Mouse (Mus musculus) liver, embryonic 14.5 days (tissue): ENCODE results near the gene Frem3.

Source experiments
- CTCF ChIP-seq: IDR thresholded peaks from 2 replicates; pipeline ENCODE4 v1.5.1; 2016; ENCODE audit warnings: antibody characterized with exemption, low read depth, control low read depth
- EP300 ChIP-seq: IDR thresholded peaks from 2 replicates; pipeline ENCODE4 v1.6.1; 2016; ENCODE audit warnings: antibody characterized with exemption, low read depth

- TF ChIP-seq EP300 (no peak), CTCF (no peak)
These were observed 121.4 kb downstream of the Frem3 start for GRCm38 (mm10) chr8:80732326-80732725.
